Mouse (Mus musculus) CH12.LX (cell line): ENCODE data around the gene P2ry6.

Experiments used
- CTCF ChIP-seq, 2 experiments: IDR thresholded peaks in 1 of 2; conservative IDR thresholded peaks in 1 of 2; 2 replicates each; pipeline ENCODE4 v1.5.1; 2011 to 2012; ENCODE audit warnings: low read depth in 2 of 2, low read length in 2 of 2, improper control_type of control experiment in 1 of 2, inconsistent platforms in 1 of 2, mild to moderate bottlenecking in 1 of 2, moderate library complexity in 1 of 2
- MAFK ChIP-seq: IDR thresholded peaks from 2 replicates; pipeline ENCODE4 v1.6.1; 2011; ENCODE audit warnings: low read length, improper control_type of control experiment; ENCODE audit not compliant: insufficient replicate concordance
- MYC ChIP-seq: IDR thresholded peaks from 2 replicates; pipeline ENCODE4 v1.6.1; 2011; ENCODE audit warnings: low read depth, mild to moderate bottlenecking, improper control_type of control experiment, low read length
- POLR2A ChIP-seq: IDR thresholded peaks from 2 replicates; pipeline ENCODE4 v1.6.1; 2011; ENCODE audit warnings: low read depth, mild to moderate bottlenecking, improper control_type of control experiment, low read length
- UBTF ChIP-seq: IDR thresholded peaks from 2 replicates; pipeline ENCODE4 v1.6.1; 2012; ENCODE audit warnings: low read depth, mild to moderate bottlenecking, inconsistent platforms, low read length, improper control_type of control experiment, moderate library complexity

GRCm38 (mm10) chr7:100968376-100968775 lies 6.1 kb downstream of the P2ry6 start:
- TF ChIP-seq CTCF (conservative IDR thresholded peaks at IDR 0.05 in 1 of 2, IDR thresholded peaks at IDR 0.05 in 1 of 2; ENCODE audit: low read depth in 2 of 2, low read length in 2 of 2) (no peak), POLR2A (no peak), MYC (no peak), MAFK (no peak), UBTF (no peak)
